Mouse (Mus musculus) liver, postnatal 0 days (tissue): ENCODE measurements at regions not wholly inside any gene's neighbourhood (a gene's known extent, or its start where the extent isn't known, plus 50 kb on each side); places are given as distances from the start of the nearest gene placed in this dataset.

Source experiments
- CTCF ChIP-seq: sonication (generic); IDR thresholded peaks from 2 replicates; pipeline ENCODE4 v1.5.1; 2016; ENCODE audit warnings: antibody characterized with exemption, low read depth
- EP300 ChIP-seq: IDR thresholded peaks from 2 replicates; pipeline ENCODE4 v1.6.1; 2016; ENCODE audit warnings: antibody characterized with exemption, low read depth, mild to moderate bottlenecking

DNA sequence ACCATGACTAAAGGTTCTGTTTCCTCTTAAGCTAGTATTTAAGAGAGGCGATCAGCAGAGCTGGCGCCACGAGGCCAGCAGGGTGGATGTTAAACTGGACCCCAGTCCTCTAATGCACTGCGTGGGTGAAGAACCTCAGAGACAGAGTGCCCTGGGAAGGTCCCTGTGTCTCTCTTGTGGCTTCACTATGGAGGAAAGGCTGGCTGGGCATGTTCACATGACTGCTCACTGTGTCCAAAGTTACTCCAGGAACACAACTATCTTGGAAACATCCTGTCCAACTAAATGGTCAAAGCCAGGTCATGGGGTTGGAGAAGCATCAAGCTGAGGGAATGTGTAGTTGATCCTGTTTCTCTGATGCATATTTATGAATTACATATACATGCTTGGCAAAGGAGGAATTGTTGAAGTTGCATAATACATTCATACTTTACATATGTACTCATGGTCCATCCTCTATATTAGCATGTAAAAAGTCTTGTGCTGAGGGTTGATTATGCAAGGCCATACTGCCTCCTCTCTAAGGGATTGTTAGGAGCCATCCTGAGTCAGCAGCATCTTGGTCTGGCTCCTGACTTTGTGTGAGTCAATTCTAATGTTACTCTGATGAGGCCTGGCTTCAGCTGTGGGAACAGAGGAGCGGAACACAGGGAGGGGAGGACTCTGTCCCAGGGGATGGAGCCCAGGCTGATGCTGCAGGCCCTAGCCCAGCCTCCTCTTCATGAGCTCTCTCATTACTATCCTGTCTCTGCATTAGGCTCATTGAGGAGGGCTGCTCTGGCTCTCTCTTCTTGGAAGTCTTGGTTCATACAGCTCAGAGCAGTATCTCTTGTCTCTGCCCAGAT, 387.9 kb upstream of the Tshz3 start:
- no peak for TF ChIP-seq EP300
- TF ChIP-seq CTCF = no peak
